Mouse (Mus musculus) heart, adult 2 months (tissue): ENCODE data around the gene Hist2h4. TPM values are rescaled to one million over a fixed set of nuclear protein-coding genes. Genes with fewer than 3 reads are reported as not detected.

Experiments used
- DNase-seq, 2 experiments: peaks; one replicate each; pipeline ENCODE4 v3.0.0; 2021
- H3K27ac ChIP-seq: fragments of 200-600 bp; 2 replicates; pipeline ENCODE4 v1.8.1; 2022
- H3K27me3 ChIP-seq: fragments of 200-500 bp; 2 replicates; pipeline ENCODE4 v1.6.1; 2012; ENCODE audit warnings: mild to moderate bottlenecking, low read length, inconsistent platforms, mixed read lengths; ENCODE audit not compliant: control insufficient read depth, insufficient read depth
- H3K36me3 ChIP-seq: fragments of 200-500 bp; 2 replicates; pipeline ENCODE4 v1.6.1; 2012; ENCODE audit warnings: low read length, inconsistent platforms; ENCODE audit not compliant: control insufficient read depth, insufficient read depth
- H3K4me1 ChIP-seq: fragments of 200-500 bp; 2 replicates; pipeline ENCODE4 v1.6.1; 2011; ENCODE audit warnings: low read length; ENCODE audit not compliant: control insufficient read depth, insufficient read depth
- H3K4me3 ChIP-seq: fragments of 200-600 bp; 2 replicates; pipeline ENCODE4 v1.8.1; 2022
- H3K79me2 ChIP-seq: fragments of 200-500 bp; replicated peaks from 2 replicates; pipeline ENCODE4 v1.6.1; 2012; ENCODE audit warnings: mild to moderate bottlenecking, inconsistent platforms, low read length, moderate library complexity, mixed read lengths; ENCODE audit not compliant: control insufficient read depth, insufficient read depth
- H3K9ac ChIP-seq: fragments of 200-500 bp; 2 replicates; pipeline ENCODE4 v1.6.1; 2012; ENCODE audit warnings: low read depth, mild to moderate bottlenecking, control low read depth, inconsistent platforms, low read length, mixed read lengths
- CTCF ChIP-seq: fragments of 200-600 bp; IDR thresholded peaks from 2 replicates; pipeline ENCODE4 v1.8.1; 2022; ENCODE audit warnings: antibody characterized with exemption, mild to moderate bottlenecking, moderate library complexity
- EP300 ChIP-seq: fragments of 200-500 bp; IDR thresholded peaks from 2 replicates; pipeline ENCODE4 v1.6.1; 2011; ENCODE audit warnings: low read depth, low read length, control low read depth; ENCODE audit not compliant: insufficient read depth
- POLR2A ChIP-seq: fragments of 200-500 bp; IDR thresholded peaks from 2 replicates; pipeline ENCODE4 v1.6.1; 2011; ENCODE audit warnings: mild to moderate bottlenecking, low read depth, low read length, control low read depth; ENCODE audit not compliant: insufficient read depth
- whole genome bisulfite sequencing: fragments of 180-500 bp; shearing (Covaris S2); methylation state at CpG from one replicate; pipeline ENCODE4 v1.1.7; 2018; 5-methylcytosine and 5-hydroxymethylcytosine counted together
- intact Hi-C: fragments of 180-260 bp; cut with DNase I; formaldehyde crosslinking; loops from one replicate; pipeline ENCODE4 v1.15.1; 2025
- polyA plus RNA-seq: library from polyadenylated mRNA; depleted of rRNA; stranded (reverse); fragments of >200 nt; gene quantifications from 2 replicates; pipeline ENCODE4 v1.2.3, GENCODE M21; 2012
- total RNA-seq, 2 experiments: library from RNA; stranded (reverse); gene quantifications; 2 replicates each; pipeline ENCODE4 v1.2.3; 2021

The Hist2h4 gene
- total and polyA plus RNA-seq, 3 experiments: 1.4 to 14.0 (median 11.6) TPM

GRCm38 (mm10) chr3:96266132-96266710 is 3.1 kb upstream of the Hist2h4 start:
- Histone ChIP-seq H3K79me2 (no peaks in the 10 kb centered on the region), H3K4me3 (no peak overlapping the region), H3K4me1 (peaks cover 12% of the 10 kb centered on the region), H3K9ac (no peak overlapping the region), H3K36me3 (peaks cover 3% of the 10 kb centered on the region; the same call in 1 of the 2 replicates), H3K27me3 (no peaks in the 10 kb centered on the region), H3K27ac (no peak overlapping the region)
- TF ChIP-seq CTCF: no peak
- no peak for TF ChIP-seq EP300
- TF ChIP-seq POLR2A: no peak
- no peak for DNase-seq
- WGBS: 73% methylated on average over 8 of the region's 8 CpGs
- intact Hi-C loops: no loop called here

GRCm38 (mm10) chr3:96264404-96264949 is 1.4 kb upstream of the Hist2h4 start:
- no peaks in the 10 kb centered on the region for H3K79me2 ChIP-seq
- no peaks in the 10 kb centered on the region for H3K27me3 ChIP-seq
- H3K36me3 ChIP-seq: peaks cover 3% of the 10 kb centered on the region; the same call in 1 of the 2 replicates
- WGBS: 65% methylated on average over 7 of the region's 7 CpGs
- H3K9ac ChIP-seq: peak overlapping the region; percentile 71
- TF ChIP-seq EP300 (no peak), POLR2A (no peak), CTCF (no peak)
- peaks cover 11% of the 10 kb centered on the region for H3K4me1 ChIP-seq
- intact Hi-C loops: no loop called here
- no peak overlapping the region; the same call in 1 of the 2 replicates for H3K4me3 ChIP-seq
- H3K27ac ChIP-seq: peak overlapping the region; percentile 98
- DNase-seq: no peak

DNA sequence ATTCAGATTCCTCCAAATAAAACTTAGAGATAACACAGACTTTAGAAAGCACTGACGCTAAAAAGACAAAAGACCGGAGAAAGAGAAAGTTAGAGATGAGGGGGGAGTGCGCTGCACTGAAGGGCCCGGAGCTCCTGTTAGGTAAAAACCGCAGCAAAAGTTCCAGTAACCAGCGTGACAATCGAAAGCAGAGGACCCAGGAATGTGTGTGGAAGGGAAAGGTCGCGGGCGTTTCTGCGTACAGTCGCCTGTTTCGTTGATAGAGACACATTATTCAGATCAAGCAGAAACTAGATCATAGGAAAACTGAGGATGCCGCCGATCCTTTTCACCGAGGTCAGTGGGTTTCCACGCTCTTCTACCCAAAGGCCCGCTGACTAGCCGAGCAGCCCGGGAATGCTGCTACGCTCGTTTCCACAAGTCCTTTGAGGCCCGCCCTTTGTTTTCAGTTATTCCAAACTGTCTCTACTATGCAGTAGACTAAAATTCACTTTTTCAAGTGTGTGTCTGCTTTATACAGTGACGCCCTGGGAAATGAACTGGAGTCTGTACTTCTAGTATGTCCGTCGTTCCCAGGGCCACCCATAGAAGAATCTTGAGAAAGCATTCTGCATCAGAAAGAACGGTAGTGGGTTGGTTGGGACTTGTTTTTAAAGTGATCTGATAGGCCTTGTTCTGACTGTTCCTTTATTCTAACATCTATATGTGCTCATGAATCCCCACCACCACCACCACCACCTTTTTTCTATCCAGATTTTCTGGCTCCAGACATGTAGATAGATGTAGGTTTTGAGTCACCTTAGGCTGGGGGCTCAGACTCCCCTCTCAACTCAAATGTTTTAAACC is 670 bp upstream of the Hist2h4 start:
- H3K27me3 ChIP-seq: no peaks in the 10 kb centered on the region
- no peak; the same call in none of the 2 replicates for TF ChIP-seq CTCF
- TF ChIP-seq POLR2A: no peak
- TF ChIP-seq EP300: no peak
- peak; percentile 71 to 75 for DNase-seq
- H3K27ac ChIP-seq: peak overlapping the region; percentile 98
- H3K36me3 ChIP-seq: peaks cover 3% of the 10 kb centered on the region; the same call in 1 of the 2 replicates
- H3K4me3 ChIP-seq: peak overlapping the region; percentile 80
- H3K9ac ChIP-seq: peak overlapping the region; percentile 71
- no peaks in the 10 kb centered on the region for H3K79me2 ChIP-seq
- peaks cover 11% of the 10 kb centered on the region for H3K4me1 ChIP-seq
- WGBS: 6% methylated on average over 27 of the region's 27 CpGs
- intact Hi-C loops: loop anchor here (1.0 to 2.0 kb wide), 2 partner anchors 21 to 43 kb away; partner anchors contain the start of gene Hist2h2ac

- Histone ChIP-seq H3K4me1 (peaks cover 8% of the 10 kb centered on the region), H3K9ac (peak overlapping the region; percentile 88), H3K36me3 (peaks cover 3% of the 10 kb centered on the region; the same call in 1 of the 2 replicates), H3K27ac (peak overlapping the region; percentile 98), H3K27me3 (no peaks in the 10 kb centered on the region), H3K4me3 (peak overlapping the region; percentile 80), H3K79me2 (no peaks in the 10 kb centered on the region)
- intact Hi-C loops: loop anchor here (2.0 kb wide), 1 partner anchor 20 kb away; no protein-coding TSS in a partner anchor
- WGBS: 2% methylated on average over 19 of the region's 19 CpGs
- TF ChIP-seq EP300: peak; percentile 87; the same call in 1 of the 2 replicates
- no peak for TF ChIP-seq CTCF
- peak; percentile 89 for TF ChIP-seq POLR2A
- DNase-seq: peak; percentile 86 to 92
These were observed 765 bp downstream of the Hist2h4 start for GRCm38 (mm10) chr3:96262216-96262875.

- intact Hi-C loops: loop anchor here (2.0 kb wide), 1 partner anchor 19 kb away; no protein-coding TSS in a partner anchor
These were observed 1.5 kb downstream of the Hist2h4 start for GRCm38 (mm10) chr3:96261623-96262022.

More at GRCm38 (mm10) chr3:96261623-96262022, 1.5 kb downstream of the Hist2h4 start:
- peak overlapping the region; percentile 98 for H3K27ac ChIP-seq
- TF ChIP-seq POLR2A (no peak), CTCF (peak; percentile 14; the same call in 1 of the 2 replicates)
- no peaks in the 10 kb centered on the region for H3K79me2 ChIP-seq
- peak overlapping the region; percentile 82 for H3K9ac ChIP-seq
- peaks cover 3% of the 10 kb centered on the region; the same call in 1 of the 2 replicates for H3K36me3 ChIP-seq
- no peak for DNase-seq
- WGBS: 54% methylated on average over 3 of the region's 3 CpGs
- H3K4me3 ChIP-seq: peak overlapping the region; percentile 80
- no peaks in the 10 kb centered on the region for H3K27me3 ChIP-seq
- peaks cover 8% of the 10 kb centered on the region for H3K4me1 ChIP-seq
